Mouse (Mus musculus) MEL (cell line): ENCODE measurements around the gene Tomm40l.

ENCODE experiments used
- CHD1 ChIP-seq: IDR thresholded peaks from 2 replicates; pipeline ENCODE4 v1.6.1; 2012; ENCODE audit warnings: low read depth, mild to moderate bottlenecking, inconsistent platforms, low read length, improper control_type of control experiment
- CTCF ChIP-seq, 3 experiments: IDR thresholded peaks in 2 of 3; conservative IDR thresholded peaks in 1 of 3; 2 replicates each; pipeline ENCODE4 v1.5.1; 2011 to 2012; ENCODE audit warnings: low read length in 3 of 3, low read depth in 2 of 3, mild to moderate bottlenecking in 2 of 3, improper control_type of control experiment in 1 of 3, inconsistent platforms in 1 of 3, mixed read lengths in 1 of 3, moderate library complexity in 1 of 3; ENCODE audit not compliant: control insufficient read depth in 1 of 3, insufficient read depth in 1 of 3, poor library complexity in 1 of 3, severe bottlenecking in 1 of 3
- RAD21 ChIP-seq: IDR thresholded peaks from 2 replicates; pipeline ENCODE4 v1.6.1; 2011; ENCODE audit warnings: mild to moderate bottlenecking, low read depth, low read length, improper control_type of control experiment
- USF1 ChIP-seq: IDR thresholded peaks from 2 replicates; pipeline ENCODE4 v1.6.1; 2014; ENCODE audit warnings: low read depth, mild to moderate bottlenecking, inconsistent platforms, low read length, improper control_type of control experiment, moderate library complexity

- TF ChIP-seq CTCF (IDR thresholded peaks at IDR 0.05 in 2 of 3, conservative IDR thresholded peaks at IDR 0.05 in 1 of 3; ENCODE audit: control insufficient read depth in 1 of 3, insufficient read depth in 1 of 3, low read depth in 2 of 3, low read length in 3 of 3, poor library complexity in 1 of 3, severe bottlenecking in 1 of 3), result no peak
- TF ChIP-seq USF1, result no peak
- TF ChIP-seq RAD21, result no peak
- no peak for TF ChIP-seq CHD1
These were observed 18.1 kb downstream of the Tomm40l start for GRCm38 (mm10) chr1:171204249-171204644.
